Mouse (Mus musculus): ENCODE measurements around the gene Odf3b.

DNA sequence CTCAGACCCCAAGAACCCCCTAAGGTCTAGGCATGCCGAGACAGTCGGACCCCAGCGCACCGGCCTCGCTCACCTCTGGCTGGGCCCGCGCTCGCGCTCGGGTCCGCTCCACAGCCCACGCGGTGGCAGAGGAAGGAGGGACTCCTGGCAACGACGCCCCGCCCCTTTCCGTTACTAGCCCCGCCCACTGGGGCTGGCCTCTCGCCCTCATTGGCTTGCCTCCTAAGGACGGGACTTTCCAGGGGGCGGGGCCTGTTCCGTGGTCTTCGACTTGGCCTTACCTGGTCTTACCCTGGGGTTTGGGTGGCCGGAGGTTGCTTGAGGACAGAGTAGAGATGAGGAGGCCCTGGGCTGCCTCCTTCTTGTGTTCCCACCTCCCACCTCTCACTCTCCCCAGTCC lies 31.0 kb upstream of the Odf3b start, which contains the start of gene Syce3:
- TF ChIP-seq POLR2A (IDR thresholded peaks at IDR 0.05; ENCODE audit: borderline replicate concordance, extremely low read depth, low read depth, low read length) = no peak
- TF ChIP-seq CTCF (IDR thresholded peaks at IDR 0.05; ENCODE audit: insufficient read depth, low read length) = no peak
